In the genomic region with DNA sequence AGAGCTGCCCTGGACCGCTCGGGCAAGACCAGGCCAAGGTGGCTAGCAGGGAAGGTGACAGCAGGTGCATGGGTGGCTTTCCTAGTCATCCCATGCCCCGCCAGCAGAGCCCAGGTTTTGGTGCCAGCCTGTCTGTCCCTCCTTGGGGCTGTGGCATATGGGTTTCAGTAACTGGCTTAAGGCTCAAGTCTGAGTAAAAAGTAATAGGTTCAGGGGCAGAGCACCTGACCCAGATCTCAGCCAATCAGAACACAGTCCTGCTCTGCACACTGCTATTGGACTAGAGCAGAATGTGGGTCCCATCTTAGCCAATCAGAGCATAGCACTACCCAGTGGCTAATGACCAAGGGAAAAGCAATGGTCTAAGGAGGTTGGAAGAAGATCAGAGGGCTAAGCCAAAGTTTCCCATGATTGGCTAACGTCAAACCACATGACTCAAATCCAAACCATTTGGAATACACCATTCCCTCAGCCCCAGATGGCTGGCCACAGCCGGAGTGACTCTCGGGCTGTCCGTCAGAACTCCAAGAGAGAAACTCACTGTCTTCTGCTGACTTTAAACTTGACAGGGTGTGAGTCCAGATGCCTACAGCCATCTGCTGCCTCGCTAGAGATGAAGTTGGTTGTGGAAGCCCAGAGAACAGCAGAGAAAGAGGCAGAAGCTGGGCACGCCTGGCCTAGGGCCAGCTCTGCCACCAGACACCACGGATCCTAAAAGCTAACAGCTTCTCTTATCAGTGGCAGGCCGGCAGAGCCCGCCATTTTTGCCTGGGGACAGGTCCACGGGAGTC, we compare ENCODE assay signal across 10 mouse cellular contexts.
A peak's percentile ranks its signal among the peaks of the same experiment; 100 is the strongest.
DNase-seq lines count a peak whose midpoint lies in the region; ATAC-seq lines count a peak whose summit lies in the region.
"Had no signal": no experiment of that assay in that cellular context is flagged by ENCODE, and none has a peak within 500 bp of the region (broad histone marks: within the 10 kb centered on the region; RNA-seq: fewer than 3 reads in every experiment).

No protein-coding gene starts in this region.

- no peak overlapping the region for H3K4me3 ChIP-seq in forebrain, embryonic 14.5 days (ENCODE audit: low read depth, low read length)
- H3K4me3 ChIP-seq in forebrain, embryonic 11.5 days (ENCODE audit: low read depth, low read length), result no peak overlapping the region
- no peak overlapping the region for H3K4me3 ChIP-seq in liver, embryonic 11.5 days (ENCODE audit: low read depth, low read length)
- H3K4me3 ChIP-seq in liver, embryonic 12.5 days, result no peak overlapping the region
- H3K4me3 ChIP-seq: midbrain, embryonic 13.5 days; stomach, embryonic 15.5 days had no signal

- DNase-seq in forebrain, embryonic 14.5 days (ENCODE audit: low spot score), result peak; percentile 73
- DNase-seq in forebrain, embryonic 11.5 days (ENCODE audit: low spot score), result no peak
- DNase-seq in liver, embryonic 11.5 days (ENCODE audit: low spot score), result no peak
- peak; percentile 91 for DNase-seq in cerebellum, adult 11-12 months
- DNase-seq in left cerebral cortex, postnatal 4 days, result peak; percentile 70
- no peak for DNase-seq in ovary, postnatal 36 days (ENCODE audit: low spot score)

- H3K36me3 ChIP-seq in forebrain, embryonic 14.5 days (ENCODE audit: control insufficient read depth, insufficient read depth, low read length), result peaks cover 14% of the 10 kb centered on the region; the same call in 1 of the 2 replicates
- no peaks in the 10 kb centered on the region for H3K36me3 ChIP-seq in forebrain, embryonic 11.5 days (ENCODE audit: control insufficient read depth, insufficient read depth, low read length)
- H3K36me3 ChIP-seq in liver, embryonic 11.5 days (ENCODE audit: control insufficient read depth, insufficient read depth, low read length), result no peaks in the 10 kb centered on the region
- H3K36me3 ChIP-seq in liver, embryonic 12.5 days, result peaks cover 36% of the 10 kb centered on the region
- H3K36me3 ChIP-seq: stomach, embryonic 15.5 days had no signal

- H3K27me3 ChIP-seq in forebrain, embryonic 14.5 days (replicated peaks; ENCODE audit: control insufficient read depth, insufficient read depth, low read length), result no peaks in the 10 kb centered on the region
- H3K27me3 ChIP-seq in forebrain, embryonic 11.5 days (ENCODE audit: control insufficient read depth, insufficient read depth, low read length), result no peaks in the 10 kb centered on the region
- H3K27me3 ChIP-seq in liver, embryonic 11.5 days (replicated peaks; ENCODE audit: control insufficient read depth, insufficient read depth, low read length), result no peaks in the 10 kb centered on the region
- H3K27me3 ChIP-seq in liver, embryonic 12.5 days (replicated peaks), result no peaks in the 10 kb centered on the region
- H3K27me3 ChIP-seq: midbrain, embryonic 13.5 days; stomach, embryonic 15.5 days had no signal

- H3K9me3 ChIP-seq in forebrain, embryonic 14.5 days (replicated peaks; ENCODE audit: control insufficient read depth, low read length), result no peaks in the 10 kb centered on the region
- H3K9me3 ChIP-seq in forebrain, embryonic 11.5 days (ENCODE audit: control insufficient read depth, low read length), result no peaks in the 10 kb centered on the region
- H3K9me3 ChIP-seq in liver, embryonic 11.5 days (ENCODE audit: control insufficient read depth, low read length), result no peaks in the 10 kb centered on the region
- H3K9me3 ChIP-seq in liver, embryonic 12.5 days (replicated peaks), result no peaks in the 10 kb centered on the region
- H3K9me3 ChIP-seq: midbrain, embryonic 13.5 days; stomach, embryonic 15.5 days had no signal

- intact Hi-C loops in left cerebral cortex, postnatal 4 days (cut with DNase I), result no loop called here

- H3K9ac ChIP-seq in forebrain, embryonic 14.5 days (ENCODE audit: low read length), result no peak overlapping the region
- no peak overlapping the region for H3K9ac ChIP-seq in forebrain, embryonic 11.5 days (ENCODE audit: low read length)
- no peak overlapping the region for H3K9ac ChIP-seq in liver, embryonic 11.5 days (ENCODE audit: low read depth, low read length)
- no peak overlapping the region for H3K9ac ChIP-seq in liver, embryonic 12.5 days
- H3K9ac ChIP-seq: midbrain, embryonic 13.5 days; stomach, embryonic 15.5 days had no signal

- H3K4me2 ChIP-seq in forebrain, embryonic 14.5 days (ENCODE audit: low read length), result no peak overlapping the region
- H3K4me2 ChIP-seq in forebrain, embryonic 11.5 days (ENCODE audit: low read depth, low read length, severe bottlenecking), result no peak overlapping the region
- no peak overlapping the region for H3K4me2 ChIP-seq in liver, embryonic 11.5 days
- H3K4me2 ChIP-seq in liver, embryonic 12.5 days, result no peak overlapping the region
- H3K4me2 ChIP-seq: midbrain, embryonic 13.5 days; stomach, embryonic 15.5 days had no signal

- peak; percentile 66; the same call in 1 of the 2 replicates for ATAC-seq in forebrain, embryonic 14.5 days
- ATAC-seq in forebrain, embryonic 11.5 days (replicated peaks; ENCODE audit: low FRiP score), result no peak
- 0 out of 2 replicates have a peak, but pooled peaks have one; percentile 50 for ATAC-seq in liver, embryonic 11.5 days (replicated peaks; ENCODE audit: low FRiP score)
- ATAC-seq in liver, embryonic 12.5 days, result no peak
- ATAC-seq in granulocyte monocyte progenitor cell, adult 5-6 weeks (replicated peaks; ENCODE audit: poor library complexity, severe bottlenecking), result no peak
- ATAC-seq: midbrain, embryonic 13.5 days had no signal

- H3K4me1 ChIP-seq in forebrain, embryonic 14.5 days (ENCODE audit: control insufficient read depth, insufficient read depth, low read length), result peaks cover 15% of the 10 kb centered on the region; the same call in 1 of the 2 replicates
- no peaks in the 10 kb centered on the region; the same call in 1 of the 2 replicates for H3K4me1 ChIP-seq in forebrain, embryonic 11.5 days (replicated peaks; ENCODE audit: control insufficient read depth, insufficient read depth, low read length)
- H3K4me1 ChIP-seq in liver, embryonic 11.5 days (replicated peaks; ENCODE audit: control insufficient read depth, insufficient read depth, low read length), result peaks cover 5% of the 10 kb centered on the region
- H3K4me1 ChIP-seq in liver, embryonic 12.5 days, result peaks cover 19% of the 10 kb centered on the region

- 82% methylated on average over 13 of the region's 13 CpGs for WGBS in forebrain, embryonic 14.5 days
- 90% methylated on average over 13 of the region's 13 CpGs for WGBS in forebrain, embryonic 11.5 days
- WGBS in liver, embryonic 11.5 days, result 80% methylated on average over 13 of the region's 13 CpGs
- 82% methylated on average over 13 of the region's 13 CpGs for WGBS in liver, embryonic 12.5 days (ENCODE audit: insufficient replicate concordance)

- H3K27ac ChIP-seq in forebrain, embryonic 14.5 days (ENCODE audit: low read depth, low read length), result peak overlapping the region; percentile 45
- no peak overlapping the region for H3K27ac ChIP-seq in forebrain, embryonic 11.5 days (ENCODE audit: low read depth, low read length)
- no peak overlapping the region for H3K27ac ChIP-seq in liver, embryonic 11.5 days (ENCODE audit: low read depth, low read length)
- no peak overlapping the region for H3K27ac ChIP-seq in liver, embryonic 12.5 days
- H3K27ac ChIP-seq: midbrain, embryonic 13.5 days; stomach, embryonic 15.5 days had no signal

Comparison
In these comparisons a context has a peak if more than half of its experiments do, and no peak if none do; other contexts are left out.
1. ATAC-seq: peak in forebrain, embryonic 14.5 days (single experiment) and liver, embryonic 11.5 days (single experiment); none in forebrain, embryonic 11.5 days (single experiment), liver, embryonic 12.5 days (single experiment) and granulocyte monocyte progenitor cell, adult 5-6 weeks (single experiment).
2. DNase-seq: peak in forebrain, embryonic 14.5 days (single experiment), cerebellum, adult 11-12 months (single experiment) and left cerebral cortex, postnatal 4 days (single experiment); none in forebrain, embryonic 11.5 days (single experiment), liver, embryonic 11.5 days (single experiment) and ovary, postnatal 36 days (single experiment).